ENCODE assay signal across 13 mouse cellular contexts in the genomic region with DNA sequence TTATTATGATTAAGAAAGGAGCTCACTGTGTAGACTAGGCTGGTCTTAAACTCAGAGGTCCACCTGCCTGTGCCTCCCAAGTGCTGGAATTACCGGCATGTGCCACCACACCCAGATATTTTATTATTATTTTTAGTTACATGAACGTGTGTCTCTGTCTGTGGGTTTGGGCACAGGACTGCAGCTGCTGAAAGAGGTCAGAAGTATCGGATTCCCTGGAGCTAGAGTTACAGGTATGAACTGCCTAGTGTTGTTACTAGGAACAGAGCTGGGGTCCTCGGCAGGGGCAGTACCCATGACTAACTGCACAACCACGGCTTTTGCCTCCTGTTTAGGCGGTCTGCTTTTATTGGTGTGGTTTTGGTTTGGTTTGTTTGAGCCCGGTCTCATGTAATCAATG. TPM values are rescaled to one million over a fixed set of nuclear protein-coding genes. Genes with fewer than 3 reads are reported as not detected.
A peak's percentile ranks its signal among the peaks of the same experiment; 100 is the strongest.
DNase-seq lines count a peak whose midpoint lies in the region; ATAC-seq and TF ChIP-seq lines count a peak whose summit lies in the region.
"Had no signal": no experiment of that assay in that cellular context is flagged by ENCODE, and none has a peak within 500 bp of the region (broad histone marks: within the 10 kb centered on the region; RNA-seq: fewer than 3 reads in every experiment).

No protein-coding gene starts in this region.

- intact Hi-C loops in gastrocnemius, adult 2 months (cut with DNase I) = loop anchor here (2.0 kb wide), 1 partner anchor 37 kb away; no protein-coding TSS in a partner anchor
- intact Hi-C loops in left cerebral cortex, adult 2 months (cut with DNase I) = no loop called here

- ATAC-seq in hindbrain, embryonic 15.5 days (ENCODE audit: low FRiP score, low read depth) = no peak
- ATAC-seq in hindbrain, embryonic 14.5 days (ENCODE audit: low FRiP score) = no peak
- peak; percentile 31; the same call in 1 of the 2 replicates for ATAC-seq in embryonic facial prominence, embryonic 15.5 days (ENCODE audit: insufficient number of reproducible peaks, low FRiP score, low TSS enrichment, low read depth)

- 26% methylated on average over 7 of the region's 7 CpGs for WGBS in hindbrain, embryonic 15.5 days
- 34% methylated on average over 7 of the region's 7 CpGs for WGBS in hindbrain, embryonic 14.5 days
- WGBS in embryonic facial prominence, embryonic 15.5 days = 16% methylated on average over 7 of the region's 7 CpGs

- H3K27me3 ChIP-seq in hindbrain, embryonic 15.5 days = no peaks in the 10 kb centered on the region
- H3K27me3 ChIP-seq in hindbrain, embryonic 14.5 days (ENCODE audit: control insufficient read depth, insufficient read depth, low read length) = no peaks in the 10 kb centered on the region
- no peaks in the 10 kb centered on the region for H3K27me3 ChIP-seq in C2C12 (ENCODE audit: control insufficient read depth, insufficient read depth, insufficient read length)
- no peaks in the 10 kb centered on the region for H3K27me3 ChIP-seq in embryonic facial prominence, embryonic 15.5 days

- DNase-seq in gastrocnemius, adult 2 months = no peak
- DNase-seq in gastrocnemius, postnatal 10 days = no peak
- no peak for DNase-seq in hindbrain, embryonic 14.5 days (ENCODE audit: low spot score)
- DNase-seq in left cerebral cortex, adult 2 months (ENCODE audit: extremely low spot score in 1 of 2, low spot score in 2 of 2) = no peak
- no peak for DNase-seq in spleen, postnatal 14 days (ENCODE audit: low spot score in 2 of 2)
- DNase-seq: cerebellum, adult 8-10 months; heart, postnatal 36 days; lung, adult 2 months; right cerebral cortex, adult 18-20 months had no signal

- no peak overlapping the region for H3ac ChIP-seq in C2C12 (ENCODE audit: control insufficient read depth, insufficient read length, low read depth)

- H3K4me3 ChIP-seq in gastrocnemius, adult 2 months = no peak overlapping the region
- H3K4me3 ChIP-seq in hindbrain, embryonic 15.5 days = no peak overlapping the region
- H3K4me3 ChIP-seq in hindbrain, embryonic 14.5 days (replicated peaks; ENCODE audit: low read length) = no peak overlapping the region
- H3K4me3 ChIP-seq in C2C12 (ENCODE audit: insufficient read depth, poor library complexity, severe bottlenecking) = no peak overlapping the region
- H3K4me3 ChIP-seq in embryonic facial prominence, embryonic 15.5 days (replicated peaks) = no peak overlapping the region
- no peak overlapping the region for H3K4me3 ChIP-seq in left cerebral cortex, adult 2 months

- H3K79me2 ChIP-seq in C2C12 (ENCODE audit: control insufficient read depth, insufficient read depth) = no peaks in the 10 kb centered on the region

- H3K9me3 ChIP-seq in hindbrain, embryonic 15.5 days = no peaks in the 10 kb centered on the region
- H3K9me3 ChIP-seq in hindbrain, embryonic 14.5 days (ENCODE audit: control insufficient read depth, low read length) = no peaks in the 10 kb centered on the region
- no peaks in the 10 kb centered on the region for H3K9me3 ChIP-seq in embryonic facial prominence, embryonic 15.5 days (replicated peaks)

- H3K4me1 ChIP-seq in hindbrain, embryonic 15.5 days (replicated peaks) = peaks cover 26% of the 10 kb centered on the region
- peaks cover 20% of the 10 kb centered on the region for H3K4me1 ChIP-seq in hindbrain, embryonic 14.5 days (replicated peaks; ENCODE audit: control insufficient read depth, insufficient read depth, low read length)
- H3K4me1 ChIP-seq in embryonic facial prominence, embryonic 15.5 days = peaks cover 56% of the 10 kb centered on the region

- TF ChIP-seq CTCF in gastrocnemius, adult 2 months (IDR thresholded peaks at IDR 0.05) = no peak
- TF ChIP-seq CTCF in C2C12 (IDR thresholded peaks at IDR 0.05; ENCODE audit: control insufficient read depth, insufficient read depth, insufficient read length) = no peak
- TF ChIP-seq CTCF in left cerebral cortex, adult 2 months (IDR thresholded peaks at IDR 0.05) = no peak

- peak overlapping the region; percentile 38 for H3K27ac ChIP-seq in gastrocnemius, adult 2 months
- 0 out of 2 replicates have a peak overlapping the region, but pooled peaks have one; percentile 45 for H3K27ac ChIP-seq in hindbrain, embryonic 15.5 days (replicated peaks)
- H3K27ac ChIP-seq in hindbrain, embryonic 14.5 days = no peak overlapping the region
- peak overlapping the region; percentile 68 for H3K27ac ChIP-seq in embryonic facial prominence, embryonic 15.5 days (replicated peaks)
- H3K27ac ChIP-seq in left cerebral cortex, adult 2 months = no peak overlapping the region

- H3K36me3 ChIP-seq in hindbrain, embryonic 15.5 days = no peaks in the 10 kb centered on the region
- no peaks in the 10 kb centered on the region for H3K36me3 ChIP-seq in hindbrain, embryonic 14.5 days (replicated peaks; ENCODE audit: control insufficient read depth, insufficient read depth)
- H3K36me3 ChIP-seq in C2C12 (ENCODE audit: control insufficient read depth, insufficient read depth) = peaks cover 3% of the 10 kb centered on the region
- no peaks in the 10 kb centered on the region for H3K36me3 ChIP-seq in embryonic facial prominence, embryonic 15.5 days

- H3K79me3 ChIP-seq in C2C12 (ENCODE audit: low read depth) = no peaks in the 10 kb centered on the region

- no peak overlapping the region for H3K9ac ChIP-seq in hindbrain, embryonic 15.5 days
- no peak overlapping the region for H3K9ac ChIP-seq in hindbrain, embryonic 14.5 days
- no peak overlapping the region for H3K9ac ChIP-seq in embryonic facial prominence, embryonic 15.5 days

- H3K4me2 ChIP-seq in hindbrain, embryonic 15.5 days = no peak overlapping the region
- H3K4me2 ChIP-seq in hindbrain, embryonic 14.5 days (replicated peaks) = no peak overlapping the region
- H3K4me2 ChIP-seq in embryonic facial prominence, embryonic 15.5 days (replicated peaks) = peak overlapping the region; percentile 21
- H3K4me2 ChIP-seq: midbrain, embryonic 11.5 days had no signal

TF ChIP-seq in C2C12, 6 proteins besides CTCF, POLR2A, EP300 and RAD21:
- TF ChIP-seq MYOD1 (IDR thresholded peaks at IDR 0.05; ENCODE audit: control insufficient read depth, insufficient read length, low read depth) (peak; percentile 78), USF1 (IDR thresholded peaks at IDR 0.05; ENCODE audit: low read depth) (no peak), MYOG (IDR thresholded peaks at IDR 0.05; ENCODE audit: control insufficient read depth, extremely low read depth, insufficient read length) (no peak)

RNA-seq across cellular contexts. Expression of a gene that starts 23.8 kb away (rescaled TPM):
- total RNA-seq in gastrocnemius, adult 2 months (2021) = 10 to 100 TPM; 38.8 to 55.6 TPM
- total RNA-seq in gastrocnemius, postnatal 10 days (2021) = 10 to 100 TPM; 91.3 to 94.2 TPM
- polyA plus RNA-seq in hindbrain, embryonic 15.5 days (2015; fragmentation: Nextera tagmentation; extraction: Ambion mirVana) = 411 and 428 TPM in 2 replicates
- polyA plus RNA-seq in hindbrain, embryonic 14.5 days (2014; fragmentation: Nextera tagmentation; extraction: Ambion mirVana) = 446 and 460 TPM in 2 replicates
- 235 TPM for polyA plus RNA-seq in C2C12 (2012; fragmentation: generic; extraction: Trizol)
- polyA plus RNA-seq in embryonic facial prominence, embryonic 15.5 days (2015; fragmentation: Nextera tagmentation; extraction: Ambion mirVana) = 485 and 487 TPM in 2 replicates
- total RNA-seq in left cerebral cortex, adult 2 months (2021) = 100 to 1,000 TPM; 113 to 114 TPM

RNA-seq across cellular contexts. Expression of a gene that starts 34.6 kb away (rescaled TPM):
- total RNA-seq in gastrocnemius, adult 2 months (2021) = 100 to 1,000 TPM in 1 of 2 experiments, 10 to 100 TPM in 1; 32.6 to 103 TPM
- 10 to 100 TPM; 43.0 to 46.3 TPM for total RNA-seq in gastrocnemius, postnatal 10 days (2021)
- polyA plus RNA-seq in hindbrain, embryonic 15.5 days (2015; fragmentation: Nextera tagmentation; extraction: Ambion mirVana) = 109 and 115 TPM in 2 replicates
- 79.5 and 97.7 TPM in 2 replicates for polyA plus RNA-seq in hindbrain, embryonic 14.5 days (2014; fragmentation: Nextera tagmentation; extraction: Ambion mirVana)
- polyA plus RNA-seq in C2C12 (2012; fragmentation: generic; extraction: Trizol) = 236 TPM
- polyA plus RNA-seq in embryonic facial prominence, embryonic 15.5 days (2015; fragmentation: Nextera tagmentation; extraction: Ambion mirVana) = 347 and 357 TPM in 2 replicates
- total RNA-seq in left cerebral cortex, adult 2 months (2021) = 10 to 100 TPM; 40.6 to 64.4 TPM

RNA-seq across cellular contexts. Expression of a gene that starts 48.4 kb away (rescaled TPM):
- total RNA-seq in gastrocnemius, adult 2 months (2021) = 10 to 100 TPM; 26.9 to 29.2 TPM
- 10 to 100 TPM; 34.4 to 45.0 TPM for total RNA-seq in gastrocnemius, postnatal 10 days (2021)
- polyA plus RNA-seq in hindbrain, embryonic 15.5 days (2015; fragmentation: Nextera tagmentation; extraction: Ambion mirVana) = 83.0 and 88.0 TPM in 2 replicates
- 75.6 and 85.0 TPM in 2 replicates for polyA plus RNA-seq in hindbrain, embryonic 14.5 days (2014; fragmentation: Nextera tagmentation; extraction: Ambion mirVana)
- polyA plus RNA-seq in C2C12 (2012; fragmentation: generic; extraction: Trizol) = 19.2 TPM
- 111 and 122 TPM in 2 replicates for polyA plus RNA-seq in embryonic facial prominence, embryonic 15.5 days (2015; fragmentation: Nextera tagmentation; extraction: Ambion mirVana)
- total RNA-seq in left cerebral cortex, adult 2 months (2021) = 10 to 100 TPM; 53.5 to 58.6 TPM

RNA-seq across cellular contexts. Expression of a gene that starts 57.7 kb away (rescaled TPM):
- under 1 TPM in 1 of 2 experiments, not detected in 1; 0.59 TPM for total RNA-seq in gastrocnemius, adult 2 months (2021)
- 1 to 10 TPM in 1 of 2 experiments, under 1 TPM in 1; 0.68 to 1.6 TPM for total RNA-seq in gastrocnemius, postnatal 10 days (2021)
- 0.09 TPM in 1 of 2 replicates, not detected in the other for polyA plus RNA-seq in hindbrain, embryonic 15.5 days (2015; fragmentation: Nextera tagmentation; extraction: Ambion mirVana)
- not detected in 2 replicates for polyA plus RNA-seq in hindbrain, embryonic 14.5 days (2014; fragmentation: Nextera tagmentation; extraction: Ambion mirVana)
- 0.06 TPM for polyA plus RNA-seq in C2C12 (2012; fragmentation: generic; extraction: Trizol)
- polyA plus RNA-seq in embryonic facial prominence, embryonic 15.5 days (2015; fragmentation: Nextera tagmentation; extraction: Ambion mirVana) = 3.4 and 4.5 TPM in 2 replicates
- total RNA-seq in left cerebral cortex, adult 2 months (2021) = under 1 TPM in 1 of 2 experiments, not detected in 1; 0.32 TPM

Comparison
In these comparisons a context has a peak if more than half of its experiments do, and no peak if none do; other contexts are left out.
1. H3K27ac ChIP-seq: peak in gastrocnemius, adult 2 months (single experiment), hindbrain, embryonic 15.5 days (single experiment) and embryonic facial prominence, embryonic 15.5 days (single experiment); none in hindbrain, embryonic 14.5 days (single experiment) and left cerebral cortex, adult 2 months (single experiment).